Mouse (Mus musculus) G1E-ER4 (cell line): ENCODE measurements around the gene Map1s. TPM values are rescaled to one million over a fixed set of nuclear protein-coding genes. Genes with fewer than 3 reads are reported as not detected.

Experiments
- GATA1 ChIP-seq: IDR thresholded peaks from one replicate; pipeline ENCODE4 v1.8.0; 2012; ENCODE audit warnings: low read length, inconsistent platforms
- polyA plus RNA-seq: library from polyadenylated mRNA; stranded (reverse); fragments of >175 nt; gene quantifications from 2 replicates; pipeline ENCODE4 v1.2.3, GENCODE M21; 2012

Gene Map1s
- polyA plus RNA-seq, 1 experiment, result 137 TPM

- TF ChIP-seq GATA1, result no peak
Observed at GRCm38 (mm10) chr8:70871195-70871807, 34.4 kb upstream of the Map1s start.

- no peak for TF ChIP-seq GATA1
Observed at GRCm38 (mm10) chr8:70872643-70873363, 32.9 kb upstream of the Map1s start.

- no peak for TF ChIP-seq GATA1
Observed at GRCm38 (mm10) chr8:70873364-70873985, 32.3 kb upstream of the Map1s start, which contains the start of gene Ccdc124. Gene Ccdc124 (minus strand): TSS chr8:70873935.

- no peak for TF ChIP-seq GATA1
Observed at GRCm38 (mm10) chr8:70874441-70874840, 31.3 kb upstream of the Map1s start.

- TF ChIP-seq GATA1, result no peak
Observed at GRCm38 (mm10) chr8:70876382-70876781, 29.4 kb upstream of the Map1s start.

GRCm38 (mm10) chr8:70878178-70878577 lies 27.6 kb upstream of the Map1s start:
- TF ChIP-seq GATA1, result no peak

- no peak for TF ChIP-seq GATA1
Observed at GRCm38 (mm10) chr8:70879500-70879899, 26.2 kb upstream of the Map1s start.

- no peak for TF ChIP-seq GATA1
Observed at GRCm38 (mm10) chr8:70880126-70880525, 25.6 kb upstream of the Map1s start.

- no peak for TF ChIP-seq GATA1
Observed at GRCm38 (mm10) chr8:70880546-70880945, 25.2 kb upstream of the Map1s start.

- TF ChIP-seq GATA1, result no peak
Observed at GRCm38 (mm10) chr8:70884186-70884585, 21.5 kb upstream of the Map1s start.

GRCm38 (mm10) chr8:70884683-70885082 lies 21.0 kb upstream of the Map1s start:
- TF ChIP-seq GATA1, result no peak

- TF ChIP-seq GATA1, result no peak
Observed at GRCm38 (mm10) chr8:70885612-70886011, 20.1 kb upstream of the Map1s start.

- TF ChIP-seq GATA1, result no peak
Observed at GRCm38 (mm10) chr8:70887669-70888068, 18.1 kb upstream of the Map1s start.

- no peak for TF ChIP-seq GATA1
Observed at GRCm38 (mm10) chr8:70890656-70891055, 15.1 kb upstream of the Map1s start.

GRCm38 (mm10) chr8:70891356-70891755 lies 14.4 kb upstream of the Map1s start:
- TF ChIP-seq GATA1, result no peak

- no peak for TF ChIP-seq GATA1
Observed at GRCm38 (mm10) chr8:70892022-70892895, 13.5 kb upstream of the Map1s start, which contains the start of gene Slc5a5. Gene Slc5a5 (minus strand): TSS chr8:70892757.
